Mouse (Mus musculus) embryo, embryonic 11.5 days (tissue): ENCODE data around the gene Chchd10.
"Not testable (repeated sequence)": the region's sequence is repeated elsewhere in the genome, so short reads cannot be mapped to it uniquely, and the experiment has no call there.

Experiments
- DNase-seq: peaks from one replicate; pipeline ENCODE4 v3.0.0-alpha.2; 2012; ENCODE audit warnings: low read depth, low spot score

Chchd10 gene

GRCm38 (mm10) chr10:75932891-75933290 lies at the start of gene Chchd10:
Chchd10 (plus strand) TSS chr10:75933130.
- no peak for DNase-seq

DNA sequence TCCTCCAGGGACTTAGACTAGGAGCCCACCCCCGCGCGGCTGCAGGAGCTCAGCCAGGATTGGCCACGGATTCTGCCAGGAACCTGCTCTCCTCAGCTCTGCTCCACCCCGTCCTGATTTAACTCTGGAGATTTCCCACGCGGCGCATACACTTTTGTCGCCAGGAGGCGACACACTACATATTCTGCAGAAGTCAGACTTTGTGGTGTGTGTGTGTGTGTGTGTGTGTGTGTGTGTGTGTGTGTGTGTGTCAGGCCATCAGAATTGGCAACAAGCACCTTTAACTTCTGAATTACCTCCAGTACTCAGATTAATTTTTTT lies 49.7 kb upstream of the Chchd10 start:
- DNase-seq: peak; percentile 58

GRCm38 (mm10) chr10:75884742-75885141 lies 48.2 kb upstream of the Chchd10 start:
- DNase-seq: no peak

GRCm38 (mm10) chr10:75887504-75887903 lies 45.4 kb upstream of the Chchd10 start:
- not testable (repeated sequence) for DNase-seq

- DNase-seq: no peak
Observed at GRCm38 (mm10) chr10:75889406-75890153, 43.4 kb upstream of the Chchd10 start.

DNA sequence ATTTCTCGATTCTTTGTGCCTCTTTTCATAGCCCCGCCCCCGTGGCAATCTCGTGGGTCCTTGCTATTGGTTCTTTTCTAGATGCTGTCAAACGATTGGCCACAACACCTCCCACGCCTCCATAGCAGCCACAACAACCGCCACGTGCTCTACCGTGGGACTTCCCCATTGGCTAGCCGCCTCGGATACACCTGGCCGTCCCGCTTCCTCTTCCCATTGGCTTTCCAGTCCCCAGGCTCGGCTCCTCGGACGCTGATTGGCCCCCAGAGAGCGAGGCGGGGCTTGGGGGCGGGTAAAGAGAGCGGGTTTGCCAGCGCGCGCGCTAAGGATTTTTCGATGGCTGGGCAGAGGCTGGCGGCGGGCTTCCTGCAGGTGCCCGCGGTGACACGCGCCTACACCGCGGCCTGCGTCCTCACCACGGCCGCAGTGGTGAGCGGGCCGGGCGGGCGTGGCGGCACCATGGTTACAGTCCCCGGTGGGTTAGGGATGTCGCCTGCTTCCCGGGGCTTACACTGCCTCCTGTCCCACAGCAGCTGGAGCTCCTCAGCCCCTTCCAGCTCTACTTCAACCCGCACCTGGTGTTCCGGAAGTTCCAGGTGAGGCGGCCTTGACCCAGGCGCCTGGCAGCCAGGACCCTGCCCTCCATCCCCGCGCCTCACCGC lies 39.7 kb upstream of the Chchd10 start, which contains the start of gene Derl3:
Derl3 (plus strand) TSS at position 325 of the 662 bp plus-strand sequence.
- DNase-seq: peak; percentile 94

DNA sequence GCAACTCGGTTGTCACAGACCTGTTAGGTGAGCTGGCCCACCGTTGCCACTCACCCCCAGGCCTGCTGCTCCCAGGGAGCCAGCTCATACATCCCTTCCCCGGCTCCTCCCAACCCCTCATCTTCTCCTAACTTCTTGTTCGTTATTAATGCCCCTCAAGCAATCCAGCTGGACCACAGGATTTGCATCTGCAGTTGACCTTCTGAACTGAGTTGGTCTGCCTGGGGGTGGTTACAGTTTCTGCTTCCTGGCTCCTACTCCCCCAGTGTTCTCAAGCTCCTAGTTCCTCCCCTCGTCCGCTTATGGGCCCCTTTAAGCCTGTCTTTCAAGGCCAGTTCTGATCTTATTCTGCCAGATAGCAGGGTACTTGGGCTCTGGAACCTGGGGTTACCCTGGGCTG lies 38.3 kb upstream of the Chchd10 start:
- DNase-seq: no peak

DNA sequence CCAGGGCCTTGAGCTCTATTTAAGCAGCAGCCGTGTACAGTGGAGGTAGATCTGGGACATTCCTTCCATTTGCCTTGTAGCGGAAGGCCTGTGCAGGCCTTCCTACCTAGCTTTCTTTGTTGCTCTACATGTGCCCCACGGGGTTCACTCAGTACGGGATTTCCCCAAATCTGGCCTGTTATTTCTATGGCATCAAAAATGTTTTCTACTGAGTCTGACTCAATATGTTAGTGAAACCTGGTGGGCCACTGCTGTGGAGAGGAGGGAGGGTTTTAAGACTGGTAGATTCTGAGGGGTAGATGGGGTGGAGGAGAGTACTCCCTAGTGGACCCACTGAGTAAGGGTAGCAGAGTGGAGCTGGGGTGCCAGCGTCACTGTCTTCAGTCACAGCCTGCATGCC lies 37.2 kb upstream of the Chchd10 start:
- no peak for DNase-seq

GRCm38 (mm10) chr10:75896208-75896607 lies 36.7 kb upstream of the Chchd10 start:
- no peak for DNase-seq

GRCm38 (mm10) chr10:75897373-75897772 lies 35.6 kb upstream of the Chchd10 start:
- DNase-seq: peak; percentile 61

- no peak for DNase-seq
Observed at GRCm38 (mm10) chr10:75898039-75898564, 34.8 kb upstream of the Chchd10 start.

- DNase-seq: no peak
Observed at GRCm38 (mm10) chr10:75898846-75899245, 34.1 kb upstream of the Chchd10 start.

DNA sequence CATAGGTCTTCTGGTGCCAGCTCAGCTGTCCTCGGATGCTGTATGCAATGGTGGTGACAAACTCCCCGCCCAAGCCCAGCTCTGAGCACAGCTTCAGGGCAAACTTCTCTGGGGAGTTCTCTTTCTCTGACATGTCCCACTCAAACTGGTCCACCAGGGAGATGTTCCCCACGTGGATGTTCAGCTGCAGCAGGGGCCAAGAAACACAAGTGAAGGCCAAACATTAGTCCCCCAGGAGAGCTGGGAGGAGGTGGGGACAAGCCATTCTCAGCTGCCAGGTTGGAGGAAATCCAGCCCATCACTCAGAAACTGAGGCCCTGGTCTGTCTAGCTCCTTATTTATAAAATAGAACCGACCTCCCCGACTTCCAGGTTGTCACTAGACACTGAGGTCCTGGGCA lies 28.5 kb upstream of the Chchd10 start:
- no peak for DNase-seq

- DNase-seq: no peak
Observed at GRCm38 (mm10) chr10:75906882-75907281, 26.0 kb upstream of the Chchd10 start.

DNA sequence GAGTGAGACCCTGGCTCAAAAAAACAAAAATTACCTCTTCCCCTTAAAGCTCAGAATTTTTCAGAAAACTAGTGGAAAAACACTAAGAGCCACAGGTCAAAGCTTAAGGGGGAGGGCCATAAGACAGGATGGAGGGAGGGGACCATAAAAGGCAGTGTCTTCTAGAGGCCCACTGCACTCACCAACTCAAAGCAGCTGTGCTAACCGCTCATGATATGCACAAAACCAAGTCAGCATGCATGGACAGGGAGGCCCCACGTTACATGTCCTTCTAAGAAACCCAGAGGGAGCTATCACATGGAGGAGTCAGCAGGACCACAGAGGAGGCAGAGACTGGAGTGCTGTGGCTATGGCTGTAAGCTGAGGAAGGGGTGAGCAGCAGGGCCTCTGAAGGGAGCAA lies 22.2 kb upstream of the Chchd10 start:
- DNase-seq: no peak

- DNase-seq: no peak
Observed at GRCm38 (mm10) chr10:75913013-75913589, 19.8 kb upstream of the Chchd10 start.

- no peak for DNase-seq
Observed at GRCm38 (mm10) chr10:75915557-75915956, 17.4 kb upstream of the Chchd10 start.

GRCm38 (mm10) chr10:75916840-75917239 lies 16.1 kb upstream of the Chchd10 start:
- no peak for DNase-seq

GRCm38 (mm10) chr10:75919026-75919425 lies 13.9 kb upstream of the Chchd10 start:
- no peak for DNase-seq

DNA sequence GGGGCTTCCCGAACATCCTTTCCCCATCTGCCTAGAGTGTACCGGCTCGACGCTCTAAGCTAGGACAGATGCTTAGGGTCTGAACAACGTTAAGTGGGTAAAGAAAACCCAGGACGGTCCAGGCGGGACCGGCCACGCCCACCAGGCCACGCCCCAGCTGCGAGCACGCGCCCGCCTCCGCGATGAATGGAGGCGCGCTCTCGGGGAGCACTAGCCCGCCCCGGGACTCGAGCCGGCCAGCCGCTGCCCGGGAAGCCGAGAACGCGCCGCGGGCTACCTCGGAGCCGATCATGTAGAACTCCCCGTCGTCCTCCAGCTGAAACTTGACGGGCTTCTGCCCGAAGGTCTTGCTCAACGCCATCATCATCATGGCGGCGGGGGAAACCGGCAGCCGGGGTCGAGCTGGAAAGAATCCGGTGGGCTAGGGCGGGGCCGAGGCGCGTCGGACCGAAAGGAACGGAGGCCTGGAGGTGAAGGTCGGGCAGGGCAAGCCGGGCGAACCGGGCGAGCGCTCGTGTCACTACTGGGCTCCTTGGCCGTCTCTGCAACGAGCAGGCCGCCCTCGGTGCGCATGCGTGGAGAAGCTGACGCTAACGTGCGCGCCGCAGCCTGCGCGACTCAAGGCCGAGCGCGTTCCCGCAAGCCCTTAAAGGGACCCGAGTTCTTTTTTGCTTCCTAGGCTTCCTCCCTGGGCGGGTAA lies 11.8 kb upstream of the Chchd10 start, which contains the start of gene Smarcb1:
Smarcb1 (minus strand) TSS at position 592 of the 700 bp plus-strand sequence.
- DNase-seq: peak; percentile 90

DNA sequence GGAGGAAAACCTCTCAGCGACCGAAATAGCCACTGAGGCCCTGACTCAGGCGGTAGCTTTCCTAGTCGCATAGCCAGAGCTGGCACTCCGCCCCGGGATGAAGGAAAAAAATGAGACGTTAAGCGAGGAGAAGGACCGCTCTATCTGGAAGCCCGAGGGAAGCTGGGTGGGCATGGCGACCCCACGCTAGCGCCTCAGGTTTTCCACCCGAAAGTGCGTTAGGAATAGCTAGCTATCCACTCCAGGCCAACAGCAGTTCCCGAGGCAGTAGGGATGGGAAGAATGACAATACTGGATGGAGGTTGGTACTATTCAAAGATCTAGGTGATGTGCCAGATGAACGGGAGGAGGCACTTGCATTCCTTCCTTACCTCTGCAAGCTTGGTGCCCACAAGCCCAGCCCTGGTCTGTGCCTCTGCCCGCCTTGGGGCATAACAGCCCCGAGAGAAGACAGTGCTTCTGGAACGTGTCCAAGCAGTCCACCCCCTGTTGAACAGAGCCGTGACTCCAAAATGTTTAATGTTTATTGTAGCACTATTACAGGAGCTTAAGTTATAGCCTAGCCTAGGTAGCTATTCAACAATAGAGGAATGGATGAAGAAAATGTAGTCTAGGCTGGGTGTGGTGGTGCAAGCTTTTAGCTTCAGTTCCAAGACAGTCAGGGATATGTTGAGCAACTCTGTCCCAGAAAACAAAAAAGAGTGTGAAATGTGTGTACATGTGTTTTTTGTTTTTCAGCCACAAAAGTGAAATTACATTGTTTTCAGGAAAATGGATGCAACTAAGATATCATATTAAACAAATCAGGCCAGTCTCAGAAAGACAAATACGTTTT lies 11.0 kb upstream of the Chchd10 start:
- no peak for DNase-seq
